Mouse (Mus musculus) MEL (cell line): ENCODE results near the gene Gimap7. TPM values are rescaled to one million over a fixed set of nuclear protein-coding genes. Genes with fewer than 3 reads are reported as not detected.

ENCODE experiments used
- DNase-seq: peaks from one replicate; pipeline ENCODE4 v3.0.0; 2011; ENCODE audit warnings: low read depth, low spot score
- H3K27ac ChIP-seq: 2 replicates; pipeline ENCODE4 v1.5.1; 2012; ENCODE audit warnings: low read depth, mild to moderate bottlenecking, control low read depth, low read length, moderate library complexity; ENCODE audit not compliant: control insufficient read depth
- H3K27me3 ChIP-seq, 2 experiments: fragments of 150-350 bp in 1 of 2; sonication (generic) in 1 of 2; 2 replicates each; pipeline ENCODE4 v1.6.1; 2012; ENCODE audit warnings: low read length in 2 of 2, mild to moderate bottlenecking in 2 of 2, improper control_type of control experiment in 1 of 2, moderate library complexity in 1 of 2; ENCODE audit not compliant: insufficient read depth in 2 of 2, control insufficient read depth in 1 of 2
- H3K36me3 ChIP-seq, 2 experiments: 2 replicates each; pipeline ENCODE4 v1.6.1; 2012 to 2014; ENCODE audit warnings: low read length in 2 of 2, improper control_type of control experiment in 1 of 2, inconsistent platforms in 1 of 2, mild to moderate bottlenecking in 1 of 2; ENCODE audit not compliant: insufficient read depth in 2 of 2, control insufficient read depth in 1 of 2
- H3K4me1 ChIP-seq, 2 experiments: fragments of 150-350 bp in 1 of 2; sonication (generic) in 1 of 2; 2 replicates each; pipeline ENCODE4 v1.6.1; 2012; ENCODE audit warnings: low read length in 2 of 2, improper control_type of control experiment in 1 of 2, mild to moderate bottlenecking in 1 of 2; ENCODE audit not compliant: insufficient read depth in 2 of 2, control insufficient read depth in 1 of 2
- H3K4me3 ChIP-seq, 2 experiments: fragments of 150-350 bp in 1 of 2; sonication (generic) in 1 of 2; 2 replicates each; pipeline ENCODE4 v1.5.1; 2012; ENCODE audit warnings: low read depth in 2 of 2, low read length in 2 of 2, mild to moderate bottlenecking in 2 of 2, moderate library complexity in 2 of 2, control low read depth in 1 of 2, improper control_type of control experiment in 1 of 2; ENCODE audit not compliant: control insufficient read depth in 1 of 2, insufficient read depth in 1 of 2
- H3K79me2 ChIP-seq: 2 replicates; pipeline ENCODE4 v1.6.1; 2012; ENCODE audit warnings: mild to moderate bottlenecking, low read length, moderate library complexity; ENCODE audit not compliant: control insufficient read depth, poor library complexity, insufficient read depth
- H3K9ac ChIP-seq: 2 replicates; pipeline ENCODE4 v1.6.1; 2012; ENCODE audit warnings: low read depth, mild to moderate bottlenecking, control low read depth, low read length, moderate library complexity; ENCODE audit not compliant: control insufficient read depth, poor library complexity, severe bottlenecking
- H3K9me3 ChIP-seq: fragments of 150-350 bp; sonication (generic); replicated peaks from 2 replicates; pipeline ENCODE4 v1.6.1; 2012; ENCODE audit warnings: mild to moderate bottlenecking, low read length, improper control_type of control experiment, moderate library complexity; ENCODE audit not compliant: insufficient read depth
- BHLHE40 ChIP-seq: IDR thresholded peaks from 2 replicates; pipeline ENCODE4 v1.6.1; 2012; ENCODE audit warnings: low read depth, mild to moderate bottlenecking, inconsistent platforms, low read length, improper control_type of control experiment, borderline replicate concordance
- CHD1 ChIP-seq: IDR thresholded peaks from 2 replicates; pipeline ENCODE4 v1.6.1; 2012; ENCODE audit warnings: low read depth, mild to moderate bottlenecking, inconsistent platforms, low read length, improper control_type of control experiment
- CTCF ChIP-seq, 3 experiments: IDR thresholded peaks in 2 of 3; conservative IDR thresholded peaks in 1 of 3; 2 replicates each; pipeline ENCODE4 v1.5.1; 2011 to 2012; ENCODE audit warnings: low read length in 3 of 3, low read depth in 2 of 3, mild to moderate bottlenecking in 2 of 3, improper control_type of control experiment in 1 of 3, inconsistent platforms in 1 of 3, mixed read lengths in 1 of 3, moderate library complexity in 1 of 3; ENCODE audit not compliant: control insufficient read depth in 1 of 3, insufficient read depth in 1 of 3, poor library complexity in 1 of 3, severe bottlenecking in 1 of 3
- E2F4 ChIP-seq: IDR thresholded peaks from 2 replicates; pipeline ENCODE4 v1.6.1; 2011; ENCODE audit warnings: low read depth, low read length, improper control_type of control experiment, borderline replicate concordance
- ELF1 ChIP-seq: IDR thresholded peaks from 2 replicates; pipeline ENCODE4 v1.6.1; 2014; ENCODE audit warnings: low read depth, mild to moderate bottlenecking, inconsistent platforms, low read length, improper control_type of control experiment, moderate library complexity
- ETS1 ChIP-seq: IDR thresholded peaks from 2 replicates; pipeline ENCODE4 v1.6.1; 2012; ENCODE audit warnings: low read depth, mild to moderate bottlenecking, inconsistent platforms, low read length, improper control_type of control experiment, moderate library complexity
- GABPA ChIP-seq: IDR thresholded peaks from 2 replicates; pipeline ENCODE4 v1.6.1; 2012; ENCODE audit warnings: low read depth, mild to moderate bottlenecking, inconsistent platforms, low read length, improper control_type of control experiment, moderate library complexity
- HCFC1 ChIP-seq: IDR thresholded peaks from 2 replicates; pipeline ENCODE4 v1.6.1; 2012; ENCODE audit warnings: low read depth, mild to moderate bottlenecking, inconsistent platforms, low read length, improper control_type of control experiment, moderate library complexity
- JUND ChIP-seq: IDR thresholded peaks from 2 replicates; pipeline ENCODE4 v1.6.1; 2011; ENCODE audit warnings: low read depth, mild to moderate bottlenecking, improper control_type of control experiment, low read length
- KAT2A ChIP-seq: conservative IDR thresholded peaks from 2 replicates; pipeline ENCODE4 v1.6.1; 2012; ENCODE audit warnings: low read depth, low read length, improper control_type of control experiment, inconsistent platforms
- MAFK ChIP-seq: IDR thresholded peaks from 2 replicates; pipeline ENCODE4 v1.6.1; 2011; ENCODE audit warnings: low read depth, mild to moderate bottlenecking, low read length, improper control_type of control experiment, borderline replicate concordance
- MAX ChIP-seq: IDR thresholded peaks from 2 replicates; pipeline ENCODE4 v1.6.1; 2011; ENCODE audit warnings: low read length, improper control_type of control experiment
- MAZ ChIP-seq: IDR thresholded peaks from 2 replicates; pipeline ENCODE4 v1.6.1; 2012; ENCODE audit warnings: low read depth, mild to moderate bottlenecking, inconsistent platforms, low read length, improper control_type of control experiment
- MEF2A ChIP-seq: IDR thresholded peaks from 2 replicates; pipeline ENCODE4 v1.6.1; 2014; ENCODE audit warnings: low read depth, mild to moderate bottlenecking, inconsistent platforms, low read length, improper control_type of control experiment; ENCODE audit not compliant: poor library complexity, insufficient replicate concordance, severe bottlenecking; ENCODE audit errors: extremely low read depth
- MXI1 ChIP-seq: IDR thresholded peaks from 2 replicates; pipeline ENCODE4 v1.6.1; 2011; ENCODE audit warnings: mild to moderate bottlenecking, low read depth, low read length, improper control_type of control experiment
- NRF1 ChIP-seq: IDR thresholded peaks from 2 replicates; pipeline ENCODE4 v1.6.1; 2014; ENCODE audit warnings: low read depth, mild to moderate bottlenecking, inconsistent platforms, low read length, improper control_type of control experiment, moderate library complexity; ENCODE audit not compliant: poor library complexity, insufficient read depth, severe bottlenecking
- POLR2AphosphoS2 ChIP-seq: IDR thresholded peaks from 2 replicates; pipeline ENCODE4 v1.6.1; 2011; ENCODE audit warnings: low read length, improper control_type of control experiment
- POLR2AphosphoS5 ChIP-seq: IDR thresholded peaks from 2 replicates; pipeline ENCODE4 v1.6.1; 2012; ENCODE audit warnings: low read depth, borderline replicate concordance, mild to moderate bottlenecking, inconsistent platforms, low read length, moderate library complexity, mixed read lengths
- RAD21 ChIP-seq: IDR thresholded peaks from 2 replicates; pipeline ENCODE4 v1.6.1; 2011; ENCODE audit warnings: mild to moderate bottlenecking, low read depth, low read length, improper control_type of control experiment
- SIN3A ChIP-seq: IDR thresholded peaks from 2 replicates; pipeline ENCODE4 v1.6.1; 2012; ENCODE audit warnings: low read length, improper control_type of control experiment, inconsistent platforms
- SMC3 ChIP-seq: IDR thresholded peaks from 2 replicates; pipeline ENCODE4 v1.6.1; 2011; ENCODE audit warnings: low read depth, low read length, improper control_type of control experiment
- TAL1 ChIP-seq: IDR thresholded peaks from 2 replicates; pipeline ENCODE4 v1.6.1; 2012; ENCODE audit warnings: mild to moderate bottlenecking, inconsistent platforms, low read length, moderate library complexity, mixed read lengths
- UBTF ChIP-seq: IDR thresholded peaks from 2 replicates; pipeline ENCODE4 v1.6.1; 2012; ENCODE audit warnings: low read depth, mild to moderate bottlenecking, inconsistent platforms, low read length, improper control_type of control experiment, moderate library complexity, borderline replicate concordance; ENCODE audit not compliant: insufficient read depth
- USF2 ChIP-seq, 2 experiments: IDR thresholded peaks; 2 replicates each; pipeline ENCODE4 v1.6.1; 2011 to 2012; ENCODE audit warnings: improper control_type of control experiment in 2 of 2, low read length in 2 of 2, borderline replicate concordance in 1 of 2, inconsistent platforms in 1 of 2, low read depth in 1 of 2, mild to moderate bottlenecking in 1 of 2; ENCODE audit not compliant: insufficient read depth in 1 of 2
- ZC3H11A ChIP-seq: IDR thresholded peaks from 2 replicates; pipeline ENCODE4 v1.6.1; 2012; ENCODE audit warnings: low read depth, mild to moderate bottlenecking, inconsistent platforms, low read length, improper control_type of control experiment
- ZKSCAN1 ChIP-seq: IDR thresholded peaks from 2 replicates; pipeline ENCODE4 v1.6.1; 2012; ENCODE audit warnings: low read depth, mild to moderate bottlenecking, inconsistent platforms, low read length, improper control_type of control experiment, moderate library complexity
- ZMIZ1 ChIP-seq: IDR thresholded peaks from 2 replicates; pipeline ENCODE4 v1.6.1; 2012; ENCODE audit warnings: low read depth, mild to moderate bottlenecking, inconsistent platforms, low read length, improper control_type of control experiment, moderate library complexity
- polyA plus RNA-seq, 2 experiments: library from polyadenylated mRNA; stranded (reverse) in 1 of 2; unstranded in 1 of 2; fragments of >175 nt in 1 of 2; fragments of >200 nt in 1 of 2; gene quantifications; 2 replicates each; pipeline versions ENCODE4 v1.2.1 to v1.2.4; 2012; ENCODE audit warnings: low replicate concordance in 2 of 2, low read depth in 1 of 2; ENCODE audit not compliant: insufficient read length in 2 of 2, insufficient read depth in 1 of 2, missing spikeins in 1 of 2
- total RNA-seq: library from RNA; depleted of rRNA; stranded (reverse); fragments of 300-350 nt; gene quantifications from 2 replicates; pipeline ENCODE4 v1.2.3, GENCODE M21; 2012

The Gimap7 gene
- total and polyA plus RNA-seq, 3 experiments, result not detected

- DNase-seq, result no peak
- TF ChIP-seq SMC3, result no peak
- no peak for TF ChIP-seq CHD1
- no peak for TF ChIP-seq SIN3A
- TF ChIP-seq POLR2AphosphoS5, result no peak
- TF ChIP-seq MAZ, result no peak
- no peak for TF ChIP-seq TAL1
- TF ChIP-seq MAX, result no peak
- TF ChIP-seq GABPA, result no peak
- no peak for TF ChIP-seq KAT2A
- no peak for TF ChIP-seq POLR2AphosphoS2
- no peak for TF ChIP-seq BHLHE40
- TF ChIP-seq ZC3H11A, result no peak
- TF ChIP-seq UBTF, result no peak
- no peaks in the 10 kb centered on the region for H3K27me3 ChIP-seq
- no peaks in the 10 kb centered on the region for H3K9me3 ChIP-seq
- H3K27ac ChIP-seq, result no peak overlapping the region
- H3K36me3 ChIP-seq, result no peaks in the 10 kb centered on the region
- no peak overlapping the region for H3K9ac ChIP-seq
- H3K4me3 ChIP-seq, result no peak overlapping the region
- no peaks in the 10 kb centered on the region for H3K4me1 ChIP-seq
- H3K79me2 ChIP-seq, result no peaks in the 10 kb centered on the region
Observed at GRCm38 (mm10) chr6:48747091-48747966, 28.9 kb downstream of the Gimap7 start.

- Histone ChIP-seq H3K27me3 (no peaks in the 10 kb centered on the region), H3K79me2 (no peaks in the 10 kb centered on the region), H3K27ac (no peak overlapping the region), H3K36me3 (no peaks in the 10 kb centered on the region), H3K9me3 (no peaks in the 10 kb centered on the region)
- no peak for TF ChIP-seq NRF1
- no peak for TF ChIP-seq ZC3H11A
- no peak for TF ChIP-seq MEF2A
- TF ChIP-seq KAT2A, result no peak
- no peak for TF ChIP-seq RAD21
- no peak for TF ChIP-seq HCFC1
- no peak for TF ChIP-seq JUND
- TF ChIP-seq ZKSCAN1, result no peak
- TF ChIP-seq ELF1, result no peak
- no peak for TF ChIP-seq MAFK
- no peak for TF ChIP-seq E2F4
- no peak for TF ChIP-seq GABPA
- no peak for TF ChIP-seq ZMIZ1
- no peak for TF ChIP-seq CTCF (IDR thresholded peaks at IDR 0.05 in 2 of 3, conservative IDR thresholded peaks at IDR 0.05 in 1 of 3; ENCODE audit: control insufficient read depth in 1 of 3, insufficient read depth in 1 of 3, low read depth in 2 of 3, low read length in 3 of 3, poor library complexity in 1 of 3, severe bottlenecking in 1 of 3)
- no peak for TF ChIP-seq USF2 (IDR thresholded peaks at IDR 0.05; ENCODE audit: borderline replicate concordance in 1 of 2, insufficient read depth in 1 of 2, low read depth in 1 of 2, low read length in 2 of 2)
- no peak for TF ChIP-seq ETS1
- no peak for TF ChIP-seq POLR2AphosphoS2
- no peak for TF ChIP-seq BHLHE40
- no peak for TF ChIP-seq MXI1
- TF ChIP-seq, all 39 proteins: peak for 0
- no peak for DNase-seq
- Histone ChIP-seq H3K4me3 (no peak overlapping the region), H3K4me1 (no peaks in the 10 kb centered on the region), H3K9ac (no peak overlapping the region)
Observed at GRCm38 (mm10) chr6:48763567-48764270, 45.3 kb downstream of the Gimap7 start.
